Mouse (Mus musculus): ENCODE results near the gene Gbp4.
"Not testable (repeated sequence)": the region's sequence is repeated elsewhere in the genome, so short reads cannot be mapped to it uniquely, and the experiment has no call there.

Gene Gbp4

DNA sequence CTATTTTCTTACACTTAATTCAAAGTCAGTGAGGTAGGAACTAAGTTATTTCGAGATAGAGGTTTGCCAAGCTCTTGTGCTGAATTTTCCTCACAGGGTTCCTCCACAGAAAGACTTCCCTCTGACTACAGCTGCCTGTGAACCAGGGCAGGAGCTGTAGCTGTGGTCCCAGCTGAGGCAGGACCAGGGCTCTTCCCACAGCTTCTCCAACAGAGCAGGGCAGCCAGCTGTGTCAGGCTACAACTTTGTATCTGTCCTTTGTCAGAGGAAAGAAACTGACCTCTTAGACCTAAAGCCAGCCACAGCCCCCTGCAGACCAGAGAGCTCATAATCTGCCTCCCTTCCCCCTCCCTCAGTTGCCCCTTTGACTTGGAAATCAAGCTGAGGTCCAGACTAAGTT, 29.6 kb downstream of the Gbp4 start:
- DNase-seq (ENCODE audit: low read depth, low spot score); H3K36me3 ChIP-seq (ENCODE audit: control insufficient read depth, insufficient read depth, low read length, poor library complexity, severe bottlenecking): not testable (repeated sequence)

DNA sequence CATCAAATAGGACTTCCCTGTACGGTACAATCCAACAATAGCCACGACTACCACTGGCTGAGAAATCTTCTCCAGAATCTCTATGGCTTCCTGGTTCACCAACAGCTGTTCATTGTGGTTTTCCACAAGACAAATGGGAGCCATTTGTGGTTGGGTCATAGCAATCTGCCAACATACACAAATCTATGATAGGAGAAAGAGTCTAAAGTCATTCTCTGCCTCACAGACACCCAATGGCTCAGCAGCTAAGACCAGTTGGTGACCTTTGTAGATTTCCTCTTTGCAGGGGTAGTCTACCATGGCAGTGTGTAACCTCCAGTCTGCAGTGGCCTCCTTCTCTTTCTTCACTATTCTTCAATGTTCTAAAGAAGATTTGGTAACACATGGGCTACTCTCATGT, 33.7 kb downstream of the Gbp4 start:
- DNase-seq (ENCODE audit: low read depth, low spot score); H3K36me3 ChIP-seq (ENCODE audit: control insufficient read depth, insufficient read depth, low read length, poor library complexity, severe bottlenecking): not testable (repeated sequence)

More for the DNA sequence above, 29.6 kb downstream of the Gbp4 start:
- H3K27me3 ChIP-seq (ENCODE audit: control insufficient read depth, insufficient read depth, low read length, poor library complexity, severe bottlenecking) = not testable (repeated sequence)

DNA sequence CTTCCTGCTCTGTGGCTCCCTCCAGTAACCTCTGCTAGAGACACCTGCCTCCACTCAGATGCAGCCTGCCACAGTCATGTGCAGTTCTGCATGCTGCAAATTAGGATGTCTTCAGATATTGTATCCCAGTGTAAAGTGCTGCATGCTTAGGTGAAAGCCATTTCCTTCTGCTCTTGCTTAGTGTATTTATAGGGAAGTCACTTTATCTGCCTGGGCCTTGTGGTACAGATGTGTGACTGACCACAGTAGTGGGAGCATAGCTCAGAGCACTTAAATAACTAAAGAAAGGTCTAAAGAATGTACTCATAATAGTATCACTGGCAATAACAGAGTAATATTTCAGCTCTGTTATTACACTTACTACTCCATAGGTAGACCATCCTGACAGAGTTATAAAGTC, 57.5 kb downstream of the Gbp4 start:
- Histone ChIP-seq H3K27me3 (ENCODE audit: control insufficient read depth, insufficient read depth, low read length, poor library complexity, severe bottlenecking) (no peaks in the 10 kb centered on the region), H3K36me3 (ENCODE audit: control insufficient read depth, insufficient read depth, low read length, poor library complexity, severe bottlenecking) (peaks cover 8% of the 10 kb centered on the region)
- no peak for DNase-seq (ENCODE audit: low read depth, low spot score)

More for the DNA sequence above, 33.7 kb downstream of the Gbp4 start:
- H3K27me3 ChIP-seq (ENCODE audit: control insufficient read depth, insufficient read depth, low read length, poor library complexity, severe bottlenecking) = not testable (repeated sequence)

DNA sequence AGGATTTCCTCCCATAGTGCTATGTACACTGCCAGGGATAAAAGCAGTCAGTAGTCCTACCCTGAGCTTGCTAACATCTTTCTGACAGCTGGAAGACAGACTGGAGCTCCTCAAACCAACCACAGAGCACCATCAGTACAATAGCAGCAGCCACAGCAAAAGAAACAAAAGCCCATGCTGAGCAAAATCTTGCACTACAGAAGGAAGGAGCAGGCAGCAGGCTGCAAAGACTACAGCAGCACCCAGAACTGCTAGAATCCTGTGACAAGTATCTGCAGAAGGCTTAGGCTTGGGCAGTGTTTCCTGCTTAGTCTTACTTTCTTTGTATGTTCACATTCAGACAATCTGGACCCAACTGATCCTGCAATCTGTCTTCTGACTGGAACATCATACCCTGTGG, 71.0 kb downstream of the Gbp4 start:
- not testable (repeated sequence) for H3K36me3 ChIP-seq (ENCODE audit: control insufficient read depth, insufficient read depth, low read length, poor library complexity, severe bottlenecking); DNase-seq (ENCODE audit: low read depth, low spot score); H3K27me3 ChIP-seq (ENCODE audit: control insufficient read depth, insufficient read depth, low read length, poor library complexity, severe bottlenecking)
